Mouse (Mus musculus) fibroblast of lung, adult 2 months (primary cell): ENCODE results near the gene Cygb.
"Not testable (repeated sequence)": the region's sequence is repeated elsewhere in the genome, so short reads cannot be mapped to it uniquely, and the experiment has no call there.

Experiments
- DNase-seq: peaks from one replicate; pipeline ENCODE4 v3.0.0-alpha.2; 2011; ENCODE audit warnings: low read depth

The Cygb gene

GRCm38 (mm10) chr11:116674616-116675379 is 20.7 kb upstream of the Cygb start:
- no peak for DNase-seq

- no peak for DNase-seq
Observed at GRCm38 (mm10) chr11:116673410-116673809, 19.3 kb upstream of the Cygb start.

- DNase-seq: no peak
Observed at GRCm38 (mm10) chr11:116672595-116672994, 18.5 kb upstream of the Cygb start.

GRCm38 (mm10) chr11:116671845-116672434 is 17.8 kb upstream of the Cygb start:
- DNase-seq: no peak

- DNase-seq: peak; percentile 97
Observed at GRCm38 (mm10) chr11:116671112-116671844, 17.2 kb upstream of the Cygb start.

- no peak for DNase-seq
Observed at GRCm38 (mm10) chr11:116670386-116670785, 16.3 kb upstream of the Cygb start.

GRCm38 (mm10) chr11:116669787-116670365 is 15.8 kb upstream of the Cygb start:
- no peak for DNase-seq

- DNase-seq: no peak
Observed at GRCm38 (mm10) chr11:116669316-116669715, 15.2 kb upstream of the Cygb start.

GRCm38 (mm10) chr11:116668839-116669238 is 14.7 kb upstream of the Cygb start:
- DNase-seq: no peak

- no peak for DNase-seq
Observed at GRCm38 (mm10) chr11:116668381-116668825, 14.3 kb upstream of the Cygb start.

- no peak for DNase-seq
Observed at GRCm38 (mm10) chr11:116667930-116668329, 13.8 kb upstream of the Cygb start.

- DNase-seq: not testable (repeated sequence)
Observed at GRCm38 (mm10) chr11:116667012-116667411, 12.9 kb upstream of the Cygb start.

GRCm38 (mm10) chr11:116666566-116666965 is 12.5 kb upstream of the Cygb start:
- DNase-seq: no peak

GRCm38 (mm10) chr11:116665289-116665688 is 11.2 kb upstream of the Cygb start:
- DNase-seq: no peak

GRCm38 (mm10) chr11:116661948-116662377 is 7.8 kb upstream of the Cygb start:
- no peak for DNase-seq

- DNase-seq: no peak
Observed at GRCm38 (mm10) chr11:116661291-116661947, 7.3 kb upstream of the Cygb start.

- DNase-seq: no peak
Observed at GRCm38 (mm10) chr11:116660181-116660580, 6.1 kb upstream of the Cygb start.

- DNase-seq: no peak
Observed at GRCm38 (mm10) chr11:116659027-116659621, 5.0 kb upstream of the Cygb start.

- DNase-seq: no peak
Observed at GRCm38 (mm10) chr11:116658238-116658637, 4.1 kb upstream of the Cygb start.

- peak; percentile 88 for DNase-seq
Observed at GRCm38 (mm10) chr11:116657311-116658223, 3.5 kb upstream of the Cygb start.
